Mouse (Mus musculus) embryonic facial prominence, embryonic 12.5 days (tissue): ENCODE data around the gene Pknox2. TPM values are rescaled to one million over a fixed set of nuclear protein-coding genes. Genes with fewer than 3 reads are reported as not detected.
A peak's percentile ranks its signal among the peaks of the same experiment; 100 is the strongest.

Experiments used
- ATAC-seq: fragments of 200-750 bp; cut with Nextera tagmentation; 2 replicates; pipeline ENCODE4 v1.8.0; 2017; ENCODE audit not compliant: insufficient number of reproducible peaks, insufficient read depth, low FRiP score, low TSS enrichment
- H3K27ac ChIP-seq: fragments of 300-500 bp; sonication (generic); 2 replicates; pipeline ENCODE4 v1.5.1; 2016; ENCODE audit warnings: mild to moderate bottlenecking
- H3K27me3 ChIP-seq: fragments of 300-500 bp; sonication (generic); 2 replicates; pipeline ENCODE4 v1.6.1; 2016; ENCODE audit warnings: mild to moderate bottlenecking, moderate library complexity
- H3K36me3 ChIP-seq: fragments of 300-500 bp; sonication (generic); 2 replicates; pipeline ENCODE4 v1.6.1; 2016; ENCODE audit warnings: mild to moderate bottlenecking
- H3K4me1 ChIP-seq: fragments of 300-500 bp; sonication (generic); 2 replicates; pipeline ENCODE4 v1.6.1; 2016
- H3K4me2 ChIP-seq: fragments of 300-500 bp; sonication (generic); replicated peaks from 2 replicates; pipeline ENCODE4 v1.6.1; 2016; ENCODE audit warnings: mild to moderate bottlenecking, moderate library complexity
- H3K4me3 ChIP-seq: fragments of 300-500 bp; sonication (generic); 2 replicates; pipeline ENCODE4 v1.5.1; 2016; ENCODE audit warnings: mild to moderate bottlenecking
- H3K9ac ChIP-seq: fragments of 300-500 bp; sonication (generic); 2 replicates; pipeline ENCODE4 v1.6.1; 2016; ENCODE audit warnings: mild to moderate bottlenecking, moderate library complexity
- H3K9me3 ChIP-seq: fragments of 300-500 bp; sonication (generic); 2 replicates; pipeline ENCODE4 v1.6.1; 2016; ENCODE audit warnings: mild to moderate bottlenecking, moderate library complexity
- WGBS: fragments of 180-500 bp; shearing (Covaris S2); methylation state at CpG from one replicate; pipeline ENCODE4 v1.1.7; 2016; 5-methylcytosine and 5-hydroxymethylcytosine counted together
- polyA plus RNA-seq: library from polyadenylated mRNA; unstranded; fragments of >200 nt; fragmentation: Nextera tagmentation; extraction: Ambion mirVana; gene quantifications from 2 replicates; pipeline ENCODE4 v1.2.1, GENCODE M21; 2016

Pknox2 gene
- polyA plus RNA-seq, 1 experiment from 2014 or later = 20.8 TPM

DNA sequence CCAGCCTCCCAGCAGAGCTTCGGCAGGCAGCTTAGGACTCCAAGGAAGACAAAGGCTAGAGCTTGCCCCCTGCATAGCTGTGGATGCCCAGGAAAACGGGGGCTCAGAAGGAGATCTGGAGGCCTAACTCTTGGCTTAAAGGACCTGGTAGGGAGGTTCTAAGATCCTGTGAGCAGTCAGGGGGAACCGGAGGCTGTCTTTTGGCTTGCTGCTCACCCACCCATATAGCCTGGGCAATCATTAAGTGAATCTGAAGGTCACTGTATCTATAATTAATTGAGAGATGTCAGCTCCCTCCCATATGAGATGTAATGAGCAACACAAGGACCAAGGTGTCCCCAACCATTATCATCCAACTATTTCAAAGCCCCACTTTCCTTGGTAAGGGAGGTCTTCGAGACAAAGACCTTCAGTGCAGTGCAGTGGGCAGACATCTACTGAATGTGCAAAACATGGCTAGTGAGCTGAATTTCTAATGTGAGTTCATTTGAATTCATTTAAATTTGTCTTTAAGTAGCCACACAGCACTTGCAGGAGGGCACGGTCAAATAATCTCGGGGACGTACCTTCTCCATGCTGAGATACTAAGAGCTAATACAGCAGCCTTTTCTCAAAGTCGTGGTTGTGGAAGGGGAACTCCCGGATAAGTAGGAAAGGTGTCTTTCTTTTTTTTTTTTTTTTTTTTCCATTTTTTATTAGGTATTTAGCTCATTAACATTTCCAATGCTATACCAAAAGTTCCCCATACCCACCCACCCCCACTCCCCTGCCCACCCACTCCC, 30.4 kb downstream of the Pknox2 start:
- Histone ChIP-seq H3K27ac (0 out of 2 replicates have a peak overlapping the region, but pooled peaks have one; percentile 51), H3K4me1 (peaks cover 25% of the 10 kb centered on the region), H3K9ac (no peak overlapping the region), H3K36me3 (no peaks in the 10 kb centered on the region), H3K27me3 (no peaks in the 10 kb centered on the region), H3K4me3 (no peak overlapping the region), H3K9me3 (no peaks in the 10 kb centered on the region), H3K4me2 (no peak overlapping the region)
- no peak for ATAC-seq
- WGBS = 82% methylated on average over 9 of the region's 9 CpGs

DNA sequence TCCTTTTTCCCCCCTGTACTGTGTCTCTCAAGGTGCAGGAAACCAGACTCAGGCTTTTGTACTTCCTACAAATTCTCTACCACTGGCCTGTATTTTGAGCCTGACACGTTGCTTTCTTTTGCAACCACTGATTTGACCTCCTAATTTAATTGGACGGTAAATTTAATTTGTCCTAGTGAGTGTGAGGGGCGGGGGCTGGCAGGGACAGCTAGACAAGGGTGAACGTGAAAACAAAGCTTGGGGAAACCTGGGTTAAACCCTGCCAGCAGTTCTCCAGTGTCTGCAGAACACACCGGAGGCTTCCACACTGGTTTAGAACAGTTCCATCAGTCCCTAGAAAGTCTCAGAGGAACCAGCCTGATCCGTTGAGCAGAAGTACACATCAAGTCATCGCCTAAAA, 31.4 kb downstream of the Pknox2 start:
- Histone ChIP-seq H3K9ac (no peak overlapping the region), H3K4me2 (no peak overlapping the region), H3K27me3 (no peaks in the 10 kb centered on the region), H3K36me3 (no peaks in the 10 kb centered on the region), H3K4me3 (no peak overlapping the region), H3K9me3 (no peaks in the 10 kb centered on the region), H3K27ac (peak overlapping the region; percentile 51; the same call in 1 of the 2 replicates), H3K4me1 (peaks cover 25% of the 10 kb centered on the region)
- WGBS = 48% methylated on average over 7 of the region's 7 CpGs
- no peak for ATAC-seq

DNA sequence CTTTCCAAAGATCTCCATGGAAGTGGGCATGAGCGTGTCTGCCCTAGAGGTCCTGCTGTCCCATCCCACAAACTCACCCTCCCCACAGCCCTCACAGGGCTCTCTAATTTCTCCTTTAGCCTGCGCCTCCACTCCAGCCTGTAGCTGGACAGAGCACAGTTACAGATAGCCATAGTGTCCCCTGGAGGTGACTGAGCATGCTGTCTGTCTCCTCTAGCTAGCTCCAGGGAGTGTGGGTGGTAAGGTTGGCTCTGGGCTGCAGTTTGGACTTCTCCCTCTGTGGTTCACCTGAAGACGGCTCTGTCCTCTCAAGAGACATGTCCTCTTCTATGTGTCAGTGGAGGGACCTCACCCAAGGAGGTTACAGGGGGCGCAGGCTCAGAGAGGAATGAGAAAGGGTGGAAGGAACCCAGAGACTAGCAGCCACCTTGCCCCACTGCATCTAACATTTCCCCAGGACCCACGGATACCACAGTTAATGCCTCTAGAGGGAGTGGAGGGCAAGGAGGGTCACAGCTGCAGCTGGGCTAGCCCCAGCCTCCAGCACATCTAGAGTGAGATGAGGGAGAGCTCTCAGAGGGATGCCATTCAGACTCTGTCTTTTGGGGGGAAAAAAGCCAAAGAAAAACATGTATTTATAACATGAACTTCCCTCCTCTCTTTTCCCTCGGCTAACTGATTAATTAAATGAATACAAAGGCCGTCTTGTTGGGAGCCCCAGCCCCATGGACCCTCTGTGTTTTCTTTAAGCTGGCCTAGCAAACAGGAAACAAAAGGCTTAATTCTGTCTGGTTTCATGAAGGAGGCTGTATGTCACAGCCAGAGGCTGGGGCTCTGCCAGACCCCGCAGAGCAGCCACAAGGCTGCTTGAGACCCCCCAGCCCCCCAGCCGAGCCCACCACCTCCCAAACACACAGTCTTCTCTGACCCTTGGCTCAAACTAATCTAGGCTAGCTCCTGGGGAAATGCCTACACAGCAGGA, 32.6 kb downstream of the Pknox2 start:
- H3K27me3 ChIP-seq = no peaks in the 10 kb centered on the region
- WGBS = 16% methylated on average over 9 of the region's 9 CpGs
- ATAC-seq = peak; percentile 71
- H3K9ac ChIP-seq = no peak overlapping the region
- H3K27ac ChIP-seq = peak overlapping the region; percentile 85
- H3K4me3 ChIP-seq = no peak overlapping the region
- no peaks in the 10 kb centered on the region for H3K36me3 ChIP-seq
- H3K4me2 ChIP-seq = no peak overlapping the region
- peaks cover 25% of the 10 kb centered on the region for H3K4me1 ChIP-seq
- no peaks in the 10 kb centered on the region for H3K9me3 ChIP-seq

- Histone ChIP-seq H3K36me3 (no peaks in the 10 kb centered on the region), H3K27me3 (no peaks in the 10 kb centered on the region), H3K4me3 (no peak overlapping the region), H3K4me1 (peaks cover 16% of the 10 kb centered on the region), H3K9me3 (no peaks in the 10 kb centered on the region), H3K9ac (no peak overlapping the region), H3K27ac (no peak overlapping the region), H3K4me2 (no peak overlapping the region)
- ATAC-seq = no peak
- 72% methylated on average over 2 of the region's 2 CpGs for WGBS
Measured at GRCm38 (mm10) chr9:37107546-37107945, 39.7 kb downstream of the Pknox2 start.

- Histone ChIP-seq H3K4me3 (no peak overlapping the region), H3K27ac (no peak overlapping the region), H3K36me3 (no peaks in the 10 kb centered on the region), H3K27me3 (no peaks in the 10 kb centered on the region), H3K4me1 (peaks cover 17% of the 10 kb centered on the region), H3K9me3 (no peaks in the 10 kb centered on the region), H3K9ac (no peak overlapping the region), H3K4me2 (no peak overlapping the region)
- WGBS = 28% methylated on average over 3 of the region's 3 CpGs
- no peak for ATAC-seq
Measured at GRCm38 (mm10) chr9:37106808-37107207, 40.4 kb downstream of the Pknox2 start.

DNA sequence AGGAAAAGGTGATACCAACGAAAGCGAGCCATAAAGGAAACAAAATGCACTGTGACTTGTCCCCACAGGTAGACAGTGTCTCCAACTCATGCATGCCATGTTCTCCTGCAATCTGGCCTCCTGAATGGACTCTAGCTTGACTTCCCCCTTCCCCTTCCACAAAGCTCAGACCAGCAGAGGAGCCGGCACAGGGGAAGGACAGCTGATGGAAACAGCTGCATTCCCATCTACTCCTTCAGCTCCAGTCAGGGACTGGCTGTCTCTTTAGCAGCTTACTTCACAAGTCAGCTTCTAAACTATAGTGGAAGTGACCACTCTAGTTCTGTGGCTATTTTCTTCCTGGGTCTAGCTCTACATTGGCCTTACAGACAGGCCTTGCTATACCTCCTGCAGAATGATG, 43.0 kb downstream of the Pknox2 start:
- Histone ChIP-seq H3K9ac (no peak overlapping the region), H3K36me3 (no peaks in the 10 kb centered on the region), H3K9me3 (no peaks in the 10 kb centered on the region), H3K4me1 (peaks cover 37% of the 10 kb centered on the region), H3K27ac (no peak overlapping the region), H3K4me2 (no peak overlapping the region), H3K27me3 (no peaks in the 10 kb centered on the region), H3K4me3 (no peak overlapping the region)
- WGBS = 65% methylated on average over 3 of the region's 3 CpGs
- ATAC-seq = no peak

- H3K4me2 ChIP-seq = no peak overlapping the region
- no peaks in the 10 kb centered on the region for H3K9me3 ChIP-seq
- no peak for ATAC-seq
- no peaks in the 10 kb centered on the region for H3K27me3 ChIP-seq
- no peak overlapping the region for H3K4me3 ChIP-seq
- H3K36me3 ChIP-seq = no peaks in the 10 kb centered on the region
- H3K4me1 ChIP-seq = peaks cover 37% of the 10 kb centered on the region
- no peak overlapping the region for H3K27ac ChIP-seq
- WGBS = 52% methylated on average over 5 of the region's 5 CpGs
- no peak overlapping the region for H3K9ac ChIP-seq
Measured at GRCm38 (mm10) chr9:37103778-37104177, 43.4 kb downstream of the Pknox2 start.

- H3K4me1 ChIP-seq = peaks cover 24% of the 10 kb centered on the region
- H3K4me2 ChIP-seq = no peak overlapping the region
- H3K27me3 ChIP-seq = no peaks in the 10 kb centered on the region
- WGBS = 26% methylated on average over 11 of the region's 11 CpGs
- H3K4me3 ChIP-seq = no peak overlapping the region
- no peaks in the 10 kb centered on the region for H3K36me3 ChIP-seq
- ATAC-seq = peak; percentile 63
- no peaks in the 10 kb centered on the region for H3K9me3 ChIP-seq
- peak overlapping the region; percentile 77 for H3K27ac ChIP-seq
- H3K9ac ChIP-seq = no peak overlapping the region
Measured at GRCm38 (mm10) chr9:37101059-37101940, 45.9 kb downstream of the Pknox2 start.

- WGBS = 49% methylated on average over 3 of the region's 3 CpGs
- no peak overlapping the region for H3K9ac ChIP-seq
- H3K4me3 ChIP-seq = no peak overlapping the region
- ATAC-seq = no peak
- no peak overlapping the region for H3K4me2 ChIP-seq
- H3K27ac ChIP-seq = no peak overlapping the region
- H3K27me3 ChIP-seq = no peaks in the 10 kb centered on the region
- H3K9me3 ChIP-seq = no peaks in the 10 kb centered on the region
- peaks cover 31% of the 10 kb centered on the region for H3K4me1 ChIP-seq
- H3K36me3 ChIP-seq = no peaks in the 10 kb centered on the region
Measured at GRCm38 (mm10) chr9:37099595-37099994, 47.6 kb downstream of the Pknox2 start.

DNA sequence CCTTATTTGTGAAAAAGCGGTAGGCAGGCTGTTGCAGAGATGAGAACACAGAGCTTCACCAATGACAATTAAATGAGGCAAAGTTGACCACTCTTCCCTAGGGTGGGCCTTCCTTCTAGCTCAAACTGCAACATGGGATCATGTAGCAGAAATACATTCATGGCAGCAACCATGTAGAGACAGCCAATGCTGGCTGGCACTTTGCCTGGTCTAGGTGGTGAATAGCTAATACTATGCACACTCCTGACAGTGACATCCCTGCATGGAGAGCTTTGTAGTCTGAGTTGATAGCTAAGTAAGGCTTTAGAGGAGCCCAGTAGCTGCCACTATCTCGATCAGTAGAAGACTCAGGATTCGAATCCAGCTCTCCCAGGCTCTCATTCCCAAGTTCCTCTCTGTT, 48.6 kb downstream of the Pknox2 start:
- Histone ChIP-seq H3K27me3 (no peaks in the 10 kb centered on the region), H3K4me1 (peaks cover 37% of the 10 kb centered on the region), H3K4me3 (no peak overlapping the region), H3K9ac (no peak overlapping the region), H3K9me3 (no peaks in the 10 kb centered on the region), H3K36me3 (no peaks in the 10 kb centered on the region), H3K27ac (no peak overlapping the region), H3K4me2 (no peak overlapping the region)
- ATAC-seq = no peak
- 94% methylated on average over 3 of the region's 3 CpGs for WGBS
